Mouse (Mus musculus): ENCODE measurements at regions not wholly inside any gene's neighbourhood (a gene's known extent, or its start where the extent isn't known, plus 50 kb on each side); places are given as distances from the start of the nearest gene placed in this dataset.

GRCm38 (mm10) chr3:21961746-21962145 lies 114.7 kb upstream of the Tbl1xr1 start:
- no peak for TF ChIP-seq CTCF (IDR thresholded peaks at IDR 0.05)
- no peak for TF ChIP-seq EP300 (IDR thresholded peaks at IDR 0.05)
